Mouse (Mus musculus) midbrain, embryonic 10.5 days (tissue): ENCODE measurements around the gene Uqcrq. TPM values are rescaled to one million over a fixed set of nuclear protein-coding genes. Genes with fewer than 3 reads are reported as not detected.

Experiments used
- DNase-seq: peaks from one replicate; pipeline ENCODE4 v3.0.0-alpha.2; 2017; ENCODE audit warnings: low spot score
- H3K27ac ChIP-seq: fragments of 300-500 bp; sonication (generic); replicated peaks from 2 replicates; pipeline ENCODE4 v1.5.1; 2016; ENCODE audit warnings: mild to moderate bottlenecking
- H3K27me3 ChIP-seq: fragments of 300-500 bp; sonication (generic); 2 replicates; pipeline ENCODE4 v1.6.1; 2016; ENCODE audit warnings: low read depth, mild to moderate bottlenecking; ENCODE audit not compliant: poor library complexity, severe bottlenecking
- H3K36me3 ChIP-seq: fragments of 300-500 bp; sonication (generic); 2 replicates; pipeline ENCODE4 v1.6.1; 2016; ENCODE audit warnings: mild to moderate bottlenecking, moderate library complexity
- H3K4me1 ChIP-seq: fragments of 300-500 bp; sonication (generic); 2 replicates; pipeline ENCODE4 v1.6.1; 2016
- H3K4me3 ChIP-seq: fragments of 300-500 bp; sonication (generic); 2 replicates; pipeline ENCODE4 v1.5.1; 2016; ENCODE audit warnings: mild to moderate bottlenecking, moderate library complexity
- H3K9me3 ChIP-seq: fragments of 300-500 bp; sonication (generic); replicated peaks from 2 replicates; pipeline ENCODE4 v1.6.1; 2016; ENCODE audit warnings: mild to moderate bottlenecking
- WGBS: fragments of 180-500 bp; shearing (Covaris S2); methylation state at CpG from one replicate; pipeline ENCODE4 v1.1.7; 2016; 5-methylcytosine and 5-hydroxymethylcytosine counted together
- polyA plus RNA-seq: library from polyadenylated mRNA; unstranded; fragments of >200 nt; fragmentation: Nextera tagmentation; extraction: Ambion mirVana; gene quantifications from 2 replicates; pipeline ENCODE4 v1.2.1, GENCODE M21; 2016

Uqcrq gene
- polyA plus RNA-seq, 1 experiment from 2014 or later: 602 TPM

- peaks cover 28% of the 10 kb centered on the region for H3K4me1 ChIP-seq
- peak overlapping the region; percentile 51 for H3K4me3 ChIP-seq
- H3K27me3 ChIP-seq: peaks cover 100% of the 10 kb centered on the region
- no peaks in the 10 kb centered on the region for H3K36me3 ChIP-seq
- no peak overlapping the region for H3K27ac ChIP-seq
- 7% methylated on average over 55 of the region's 55 CpGs for WGBS
- peak; percentile 61 for DNase-seq
- H3K9me3 ChIP-seq: peaks cover 6% of the 10 kb centered on the region; the same call in 1 of the 2 replicates
These were observed 33.2 kb upstream of the Uqcrq start for GRCm38 (mm10) chr11:53463551-53464424.

- Histone ChIP-seq H3K9me3 (peaks cover 6% of the 10 kb centered on the region; the same call in 1 of the 2 replicates), H3K36me3 (no peaks in the 10 kb centered on the region), H3K4me3 (no peak overlapping the region), H3K27me3 (peaks cover 100% of the 10 kb centered on the region), H3K4me1 (peaks cover 34% of the 10 kb centered on the region), H3K27ac (no peak overlapping the region)
- DNase-seq: no peak
- WGBS: 28% methylated on average over 5 of the region's 5 CpGs
These were observed 31.1 kb upstream of the Uqcrq start for GRCm38 (mm10) chr11:53461727-53462126.

GRCm38 (mm10) chr11:53460192-53460591, 29.6 kb upstream of the Uqcrq start:
- Histone ChIP-seq H3K4me1 (peaks cover 31% of the 10 kb centered on the region), H3K27me3 (peaks cover 100% of the 10 kb centered on the region), H3K36me3 (no peaks in the 10 kb centered on the region), H3K9me3 (peaks cover 6% of the 10 kb centered on the region; the same call in 1 of the 2 replicates), H3K4me3 (no peak overlapping the region), H3K27ac (no peak overlapping the region)
- 87% methylated on average over 3 of the region's 3 CpGs for WGBS
- no peak for DNase-seq

- Histone ChIP-seq H3K4me1 (peaks cover 29% of the 10 kb centered on the region), H3K9me3 (no peaks in the 10 kb centered on the region), H3K27me3 (peaks cover 95% of the 10 kb centered on the region), H3K27ac (no peak overlapping the region), H3K36me3 (no peaks in the 10 kb centered on the region), H3K4me3 (no peak overlapping the region)
- WGBS: 66% methylated on average over 3 of the region's 3 CpGs
- no peak for DNase-seq
These were observed 28.4 kb upstream of the Uqcrq start for GRCm38 (mm10) chr11:53458996-53459395.

GRCm38 (mm10) chr11:53457372-53457954, 26.8 kb upstream of the Uqcrq start:
- 3% methylated on average over 28 of the region's 29 CpGs for whole genome bisulfite sequencing
- H3K27me3 ChIP-seq: peaks cover 79% of the 10 kb centered on the region

DNA sequence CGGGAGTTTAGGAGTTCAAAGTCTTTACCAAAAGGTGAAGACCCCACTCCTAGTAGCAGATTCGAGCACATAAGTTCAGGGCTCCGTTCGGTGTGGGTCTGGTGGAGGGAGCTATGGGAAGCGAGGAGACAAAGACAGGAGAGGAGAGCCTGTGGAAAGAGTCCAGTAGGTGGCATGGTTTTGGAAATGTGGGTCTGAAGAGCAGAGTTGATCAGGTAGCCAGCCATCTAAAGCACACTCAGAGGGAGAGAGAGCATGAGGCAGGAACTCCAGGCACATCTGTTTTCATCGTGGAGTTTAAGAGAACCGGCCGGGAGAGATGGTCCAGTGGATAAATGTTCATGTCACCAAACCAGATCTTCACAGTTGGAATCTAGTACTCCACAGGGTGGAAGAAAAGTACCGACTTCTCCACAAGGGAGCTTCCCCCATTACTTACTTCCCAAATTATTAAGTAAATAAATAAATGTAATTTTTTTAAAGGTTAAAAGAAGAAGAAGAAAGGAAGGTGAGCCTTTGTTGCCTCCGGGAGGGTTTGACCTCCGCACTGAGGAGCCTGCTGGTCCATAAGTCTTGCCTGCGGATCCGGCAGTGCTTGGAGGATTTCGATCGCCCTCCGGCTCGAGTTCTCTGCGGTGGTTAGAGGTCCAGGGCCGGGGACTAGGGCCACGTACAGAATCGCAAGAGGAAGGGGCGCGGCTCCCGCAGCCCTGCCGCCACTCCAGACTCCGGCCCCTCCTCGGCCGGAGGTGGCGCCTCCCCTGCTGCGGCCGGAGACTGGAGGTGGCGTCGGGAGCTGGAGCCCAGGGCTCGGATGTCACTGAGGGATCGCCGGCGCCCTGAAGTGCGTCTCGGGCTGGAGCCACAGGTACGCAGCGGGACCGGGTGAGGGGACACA, 26.1 kb upstream of the Uqcrq start, which contains the start of the genes Gm10447 and Shroom1:
Gene Gm10447, minus strand, starts transcription at position 637 of the 898 bp plus-strand sequence.
Gene Shroom1, plus strand, starts transcription at position 732 of the 898 bp plus-strand sequence.
- Histone ChIP-seq H3K9me3 (no peaks in the 10 kb centered on the region), H3K27me3 (peaks cover 72% of the 10 kb centered on the region), H3K27ac (peak within 1 kb of the TSS; percentile 68), H3K4me1 (peaks cover 16% of the 10 kb centered on the region), H3K36me3 (no peaks in the 10 kb centered on the region), H3K4me3 (peak within 1 kb of the TSS; percentile 65)
- DNase-seq: peak; percentile 69
- 5% methylated on average over 42 of the region's 42 CpGs for WGBS

More at GRCm38 (mm10) chr11:53457372-53457954, 26.8 kb upstream of the Uqcrq start:
- Histone ChIP-seq H3K27ac (peak overlapping the region; percentile 68), H3K9me3 (no peaks in the 10 kb centered on the region), H3K4me3 (peak overlapping the region; percentile 65), H3K4me1 (peaks cover 19% of the 10 kb centered on the region), H3K36me3 (no peaks in the 10 kb centered on the region)
- DNase-seq: no peak

DNA sequence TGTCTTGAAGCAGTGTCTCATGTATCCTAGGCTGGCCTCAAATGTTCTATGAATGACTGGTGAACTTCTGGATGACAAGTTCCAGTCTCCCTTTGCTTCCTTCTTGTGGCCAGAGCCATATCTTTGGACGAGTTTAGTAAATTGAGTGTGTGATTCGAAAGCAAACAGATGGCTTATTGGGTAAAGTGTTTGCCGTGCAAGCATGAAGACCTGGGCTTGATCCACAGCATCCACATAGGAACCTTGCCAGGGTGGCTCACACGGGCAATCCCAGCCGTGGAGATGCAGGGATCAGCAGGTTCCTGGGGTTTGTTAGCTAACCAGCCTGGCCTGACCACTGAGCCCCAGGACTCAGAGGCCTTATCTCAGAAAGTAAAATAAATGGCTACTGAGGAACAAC, 22.4 kb upstream of the Uqcrq start:
- H3K4me1 ChIP-seq: peaks cover 14% of the 10 kb centered on the region
- H3K9me3 ChIP-seq: no peaks in the 10 kb centered on the region
- no peak overlapping the region for H3K27ac ChIP-seq
- 81% methylated on average over 5 of the region's 5 CpGs for WGBS
- H3K36me3 ChIP-seq: no peaks in the 10 kb centered on the region
- no peak for DNase-seq
- H3K4me3 ChIP-seq: no peak overlapping the region
- peaks cover 35% of the 10 kb centered on the region for H3K27me3 ChIP-seq

- peaks cover 29% of the 10 kb centered on the region for H3K27me3 ChIP-seq
- DNase-seq: no peak
- 95% methylated on average over 9 of the region's 9 CpGs for WGBS
- no peak overlapping the region for H3K4me3 ChIP-seq
- no peak overlapping the region for H3K27ac ChIP-seq
- H3K9me3 ChIP-seq: no peaks in the 10 kb centered on the region
- H3K4me1 ChIP-seq: peaks cover 11% of the 10 kb centered on the region
- no peaks in the 10 kb centered on the region for H3K36me3 ChIP-seq
These were observed 21.8 kb upstream of the Uqcrq start for GRCm38 (mm10) chr11:53452396-53452795.

- no peaks in the 10 kb centered on the region for H3K9me3 ChIP-seq
- DNase-seq: no peak
- no peak overlapping the region for H3K4me3 ChIP-seq
- 0 out of 2 replicates have a peak, but pooled peaks cover under 1% of the 10 kb centered on the region for H3K4me1 ChIP-seq
- no peaks in the 10 kb centered on the region for H3K36me3 ChIP-seq
- no peak overlapping the region for H3K27ac ChIP-seq
- WGBS: 78% methylated on average over 2 of the region's 2 CpGs
- H3K27me3 ChIP-seq: peaks cover 18% of the 10 kb centered on the region
These were observed 20.7 kb upstream of the Uqcrq start for GRCm38 (mm10) chr11:53451361-53451760.

GRCm38 (mm10) chr11:53450070-53450705, 19.6 kb upstream of the Uqcrq start:
- 70% methylated on average over 15 of the region's 15 CpGs for WGBS
- H3K27me3 ChIP-seq: peaks cover 7% of the 10 kb centered on the region
- H3K9me3 ChIP-seq: no peaks in the 10 kb centered on the region
- no peaks in the 10 kb centered on the region for H3K36me3 ChIP-seq
- H3K27ac ChIP-seq: no peak overlapping the region
- H3K4me3 ChIP-seq: no peak overlapping the region
- no peaks in the 10 kb centered on the region for H3K4me1 ChIP-seq
- DNase-seq: no peak

DNA sequence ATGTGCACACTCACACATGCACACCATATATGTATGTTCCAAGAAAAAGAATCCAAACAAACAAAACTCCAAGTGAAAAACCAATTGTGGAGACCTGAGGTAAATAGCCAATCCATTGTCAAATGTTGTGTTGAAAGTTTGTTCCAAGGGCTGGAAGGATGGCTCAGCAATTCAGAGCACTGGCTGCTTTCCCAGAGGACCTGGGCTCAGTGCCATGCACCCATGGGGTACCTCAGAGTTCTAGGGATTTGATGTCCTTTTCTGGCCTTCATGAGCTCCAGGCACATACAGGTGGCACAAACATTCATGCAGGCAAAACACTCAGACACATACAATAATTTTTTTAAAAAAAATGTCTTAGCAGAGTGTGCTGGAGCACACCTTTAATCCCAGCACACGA, 17.9 kb upstream of the Uqcrq start:
- DNase-seq: no peak
- Histone ChIP-seq H3K36me3 (no peaks in the 10 kb centered on the region), H3K4me3 (no peak overlapping the region), H3K4me1 (no peaks in the 10 kb centered on the region), H3K27ac (no peak overlapping the region), H3K27me3 (no peaks in the 10 kb centered on the region; the same call in 1 of the 2 replicates), H3K9me3 (no peaks in the 10 kb centered on the region)
- 95% methylated on average over 1 of the region's 1 CpGs for WGBS

- no peaks in the 10 kb centered on the region for H3K9me3 ChIP-seq
- H3K4me1 ChIP-seq: no peaks in the 10 kb centered on the region
- WGBS: 88% methylated on average over 8 of the region's 8 CpGs
- no peak overlapping the region for H3K4me3 ChIP-seq
- DNase-seq: no peak
- H3K27ac ChIP-seq: no peak overlapping the region
- no peaks in the 10 kb centered on the region; the same call in 1 of the 2 replicates for H3K27me3 ChIP-seq
- no peaks in the 10 kb centered on the region for H3K36me3 ChIP-seq
These were observed 17.4 kb upstream of the Uqcrq start for GRCm38 (mm10) chr11:53447996-53448395.
